Mouse (Mus musculus): ENCODE results near the gene Rtl9. TPM values are rescaled to one million over a fixed set of nuclear protein-coding genes. Genes with fewer than 3 reads are reported as not detected.

Gene Rtl9
- polyA plus RNA-seq, 1 experiment, result 0.02 TPM

DNA sequence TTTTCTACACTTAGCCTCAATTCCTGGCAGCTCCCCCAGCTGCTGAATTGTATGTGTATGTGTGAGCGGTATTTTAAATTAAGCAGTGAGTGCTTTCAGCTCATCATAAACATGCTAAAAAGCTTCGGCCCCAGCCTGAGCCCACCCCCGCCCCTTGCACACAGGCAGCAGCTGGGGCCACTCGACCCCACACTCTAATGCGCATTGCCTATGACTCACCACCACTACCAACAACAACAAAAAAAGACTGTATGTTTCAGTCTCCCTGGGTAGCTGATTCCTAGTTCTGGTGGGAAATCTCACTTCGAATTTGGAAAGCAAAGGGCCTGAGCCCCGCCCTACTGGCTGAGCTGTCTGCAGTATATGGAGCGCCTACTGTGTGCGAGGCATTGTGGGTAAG is 35.1 kb upstream of the Rtl9 start:
- no peak for DNase-seq (ENCODE audit: low read depth in 1 of 2, low spot score in 2 of 2)
- H3K4me3 ChIP-seq (ENCODE audit: extremely low read depth, insufficient read depth, insufficient read length), result no peak overlapping the region
- H3K27ac ChIP-seq (ENCODE audit: insufficient read depth, low read length), result no peak overlapping the region
- no peaks in the 10 kb centered on the region for H3K4me1 ChIP-seq (ENCODE audit: control insufficient read depth, insufficient read depth, insufficient read length)
- TF ChIP-seq CTCF (IDR thresholded peaks at IDR 0.05; ENCODE audit: extremely low read depth, insufficient read depth, insufficient read length, insufficient replicate concordance) (no peak), POLR2A (IDR thresholded peaks at IDR 0.05; ENCODE audit: low read depth, low read length) (no peak)
- no peaks in the 10 kb centered on the region for H3K36me3 ChIP-seq (ENCODE audit: control insufficient read depth, insufficient read depth, low read length)
- no peaks in the 10 kb centered on the region for H3K27me3 ChIP-seq (ENCODE audit: control insufficient read depth, insufficient read depth, low read length)
- WGBS, result 80% methylated on average over 9 of the region's 9 CpGs

DNA sequence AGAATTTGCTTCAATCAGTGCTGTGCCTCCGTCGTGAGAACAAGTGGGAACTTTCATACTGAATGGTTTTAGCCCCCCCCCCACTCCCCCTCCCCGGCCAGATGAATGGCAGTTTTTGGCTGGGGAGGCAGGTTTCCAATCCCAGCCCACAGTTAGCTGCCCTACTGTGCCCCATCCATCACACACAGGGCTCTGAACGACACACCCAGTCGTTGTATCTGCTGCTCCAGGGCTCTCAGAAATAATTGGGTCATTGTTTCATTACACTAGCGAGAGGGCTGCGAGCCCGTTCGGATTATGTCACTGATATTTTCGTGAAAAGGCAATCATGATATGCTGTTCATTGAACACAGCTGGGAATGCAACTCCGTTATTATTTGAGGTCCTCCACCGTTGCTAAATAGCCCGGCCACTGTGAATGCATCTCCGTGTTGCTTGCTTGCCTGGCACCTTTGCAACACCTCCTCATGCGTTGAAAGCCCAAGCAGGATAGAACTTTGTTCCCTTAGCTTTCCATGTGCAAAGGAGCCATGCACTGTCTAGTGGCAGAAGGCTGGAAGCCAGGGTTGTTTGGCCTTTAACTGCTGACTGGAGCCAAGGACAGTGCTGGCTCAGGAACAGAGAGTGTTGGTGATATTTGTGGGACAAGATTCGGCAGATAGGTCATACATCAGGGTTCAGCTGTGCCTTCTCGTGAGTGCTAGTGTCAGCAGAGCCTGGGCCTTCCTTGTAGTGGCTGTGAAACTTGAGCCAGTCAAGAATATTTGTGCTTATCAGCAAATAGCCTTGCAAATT is 32.9 kb upstream of the Rtl9 start:
- DNase-seq (ENCODE audit: low read depth in 1 of 2, low spot score in 2 of 2), result no peak
- H3K27me3 ChIP-seq (ENCODE audit: control insufficient read depth, insufficient read depth, low read length), result no peaks in the 10 kb centered on the region
- H3K36me3 ChIP-seq (ENCODE audit: control insufficient read depth, insufficient read depth, low read length), result no peaks in the 10 kb centered on the region
- H3K4me1 ChIP-seq (ENCODE audit: control insufficient read depth, insufficient read depth, insufficient read length), result no peaks in the 10 kb centered on the region
- H3K4me3 ChIP-seq (ENCODE audit: extremely low read depth, insufficient read depth, insufficient read length), result no peak overlapping the region
- WGBS, result 79% methylated on average over 17 of the region's 17 CpGs
- no peak overlapping the region for H3K27ac ChIP-seq (ENCODE audit: insufficient read depth, low read length)
- TF ChIP-seq POLR2A (IDR thresholded peaks at IDR 0.05; ENCODE audit: low read depth, low read length) (no peak), CTCF (IDR thresholded peaks at IDR 0.05; ENCODE audit: extremely low read depth, insufficient read depth, insufficient read length, insufficient replicate concordance) (no peak)

GRCm38 (mm10) chrX:143067115-143067514 is 32.3 kb upstream of the Rtl9 start:
- TF ChIP-seq CTCF (IDR thresholded peaks at IDR 0.05; ENCODE audit: extremely low read depth, insufficient read depth, insufficient read length, insufficient replicate concordance) (no peak), POLR2A (IDR thresholded peaks at IDR 0.05; ENCODE audit: low read depth, low read length) (no peak)
- Histone ChIP-seq H3K4me1 (ENCODE audit: control insufficient read depth, insufficient read depth, insufficient read length) (no peaks in the 10 kb centered on the region), H3K4me3 (ENCODE audit: extremely low read depth, insufficient read depth, insufficient read length) (no peak overlapping the region), H3K36me3 (ENCODE audit: control insufficient read depth, insufficient read depth, low read length) (no peaks in the 10 kb centered on the region), H3K27ac (ENCODE audit: insufficient read depth, low read length) (no peak overlapping the region), H3K27me3 (ENCODE audit: control insufficient read depth, insufficient read depth, low read length) (no peaks in the 10 kb centered on the region)
- WGBS, result 97% methylated on average over 1 of the region's 1 CpGs
- DNase-seq (ENCODE audit: low read depth in 1 of 2, low spot score in 2 of 2), result no peak

- no peak overlapping the region for H3K4me3 ChIP-seq (ENCODE audit: extremely low read depth, insufficient read depth, insufficient read length)
- no peaks in the 10 kb centered on the region for H3K27me3 ChIP-seq (ENCODE audit: control insufficient read depth, insufficient read depth, low read length)
- no peak for TF ChIP-seq POLR2A (IDR thresholded peaks at IDR 0.05; ENCODE audit: low read depth, low read length)
- no peak for TF ChIP-seq CTCF (IDR thresholded peaks at IDR 0.05; ENCODE audit: extremely low read depth, insufficient read depth, insufficient read length, insufficient replicate concordance)
- H3K4me1 ChIP-seq (ENCODE audit: control insufficient read depth, insufficient read depth, insufficient read length), result no peaks in the 10 kb centered on the region
- H3K36me3 ChIP-seq (ENCODE audit: control insufficient read depth, insufficient read depth, low read length), result no peaks in the 10 kb centered on the region
- WGBS, result 66% methylated on average over 5 of the region's 5 CpGs
- no peak overlapping the region for H3K27ac ChIP-seq (ENCODE audit: insufficient read depth, low read length)
- DNase-seq (ENCODE audit: low read depth in 1 of 2, low spot score in 2 of 2), result no peak
Measured at GRCm38 (mm10) chrX:143067576-143067975, 31.8 kb upstream of the Rtl9 start.

- Histone ChIP-seq H3K36me3 (ENCODE audit: control insufficient read depth, insufficient read depth, low read length) (no peaks in the 10 kb centered on the region), H3K4me3 (ENCODE audit: extremely low read depth, insufficient read depth, insufficient read length) (no peak overlapping the region), H3K27me3 (ENCODE audit: control insufficient read depth, insufficient read depth, low read length) (no peaks in the 10 kb centered on the region), H3K27ac (ENCODE audit: insufficient read depth, low read length) (no peak overlapping the region), H3K4me1 (ENCODE audit: control insufficient read depth, insufficient read depth, insufficient read length) (no peaks in the 10 kb centered on the region)
- 31% methylated on average over 22 of the region's 23 CpGs for WGBS
- no peak for DNase-seq (ENCODE audit: low read depth in 1 of 2, low spot score in 2 of 2)
- TF ChIP-seq POLR2A (IDR thresholded peaks at IDR 0.05; ENCODE audit: low read depth, low read length) (no peak), CTCF (IDR thresholded peaks at IDR 0.05; ENCODE audit: extremely low read depth, insufficient read depth, insufficient read length, insufficient replicate concordance) (no peak)
Measured at GRCm38 (mm10) chrX:143080458-143081336, 18.7 kb upstream of the Rtl9 start.

DNA sequence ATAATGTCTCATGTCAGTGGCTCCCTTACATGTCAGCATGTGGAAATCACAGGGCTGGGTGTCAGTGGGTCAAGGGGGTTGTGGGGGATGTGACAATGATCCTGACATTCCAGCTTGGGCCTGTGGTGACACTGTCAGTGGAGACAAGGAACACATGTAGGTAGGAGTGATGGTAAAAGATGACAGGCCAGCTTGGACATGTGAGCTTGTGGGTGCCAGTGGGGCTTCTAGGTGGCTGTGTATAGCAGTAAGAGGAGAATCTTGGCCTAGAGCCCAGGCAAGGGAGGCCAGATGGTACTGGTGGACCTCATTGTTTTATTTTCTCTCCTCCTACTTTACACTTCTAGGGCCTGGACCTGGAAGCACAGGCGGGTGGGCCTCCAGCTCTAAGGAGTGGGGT is 16.7 kb upstream of the Rtl9 start:
- H3K4me3 ChIP-seq (ENCODE audit: extremely low read depth, insufficient read depth, insufficient read length), result no peak overlapping the region
- no peak for DNase-seq (ENCODE audit: low read depth in 1 of 2, low spot score in 2 of 2)
- no peak overlapping the region for H3K27ac ChIP-seq (ENCODE audit: insufficient read depth, low read length)
- no peaks in the 10 kb centered on the region for H3K4me1 ChIP-seq (ENCODE audit: control insufficient read depth, insufficient read depth, insufficient read length)
- no peaks in the 10 kb centered on the region for H3K36me3 ChIP-seq (ENCODE audit: control insufficient read depth, insufficient read depth, low read length)
- no peak for TF ChIP-seq CTCF (IDR thresholded peaks at IDR 0.05; ENCODE audit: extremely low read depth, insufficient read depth, insufficient read length, insufficient replicate concordance)
- TF ChIP-seq POLR2A (IDR thresholded peaks at IDR 0.05; ENCODE audit: low read depth, low read length), result no peak
- 69% methylated on average over 1 of the region's 1 CpGs for WGBS
- H3K27me3 ChIP-seq (ENCODE audit: control insufficient read depth, insufficient read depth, low read length), result no peaks in the 10 kb centered on the region
